Mouse (Mus musculus) adrenal gland, postnatal 25 days (tissue): ENCODE measurements around the gene Invs. TPM values are rescaled to one million over a fixed set of nuclear protein-coding genes. Genes with fewer than 3 reads are reported as not detected.

Experiments used
- DNase-seq: peaks from one replicate; pipeline ENCODE4 v3.0.0; 2021; ENCODE audit warnings: mixed read lengths
- long read RNA-seq: library from polyadenylated mRNA; stranded (forward); transcript quantifications from one replicate; pipeline ENCODE4 v2.0.0, GENCODE M21; 2021
- total RNA-seq: library from RNA; stranded (reverse); gene quantifications from 2 replicates; pipeline ENCODE4 v1.2.3, GENCODE M21; 2021

Gene Invs
- 13.6 and 15.3 TPM in 2 replicates for total RNA-seq
- long read RNA-seq, partial matches to known transcripts: 2 of 4 reads
- long read RNA-seq, other reads (novel, unspliced or antisense): 2 of 4 reads

DNA sequence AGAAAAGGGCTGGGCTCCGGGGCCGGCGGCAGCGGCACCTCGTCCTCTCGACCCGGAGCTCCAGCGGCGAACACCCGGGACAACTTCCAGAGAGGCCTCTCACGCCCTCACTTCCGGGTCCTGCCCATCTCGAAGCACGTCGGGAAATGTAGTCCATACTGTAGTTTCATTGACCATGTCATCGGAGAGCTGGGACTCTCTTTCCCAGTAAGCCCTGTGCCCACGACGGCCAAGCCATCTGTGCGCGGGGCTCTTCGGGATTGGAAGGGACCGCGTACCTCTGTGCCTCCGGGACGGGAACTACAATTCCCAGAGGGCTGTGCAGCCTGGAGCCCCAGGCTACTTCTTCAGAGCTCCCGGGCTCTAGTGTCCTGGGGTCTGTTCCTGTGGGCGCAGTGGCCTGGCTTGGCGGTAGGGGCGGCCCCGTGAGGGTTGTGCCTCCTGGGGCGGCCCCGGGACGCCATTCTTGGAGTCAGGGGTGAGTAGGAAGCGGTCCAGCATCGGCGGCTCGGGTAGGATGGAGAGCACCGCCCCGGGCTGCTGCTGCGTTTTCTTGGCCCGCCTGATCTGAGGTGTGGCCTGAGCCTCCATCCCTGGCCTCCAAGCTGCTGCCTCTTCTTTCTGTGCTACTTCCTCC lies at the start of gene Invs, which contains the start of gene Erp44:
Gene Invs, plus strand, starts transcription at position 263 of the 637 bp plus-strand sequence.
Gene Erp44, minus strand, starts transcription at position 61 of the 637 bp plus-strand sequence.
- peak; percentile 87 for DNase-seq

DNA sequence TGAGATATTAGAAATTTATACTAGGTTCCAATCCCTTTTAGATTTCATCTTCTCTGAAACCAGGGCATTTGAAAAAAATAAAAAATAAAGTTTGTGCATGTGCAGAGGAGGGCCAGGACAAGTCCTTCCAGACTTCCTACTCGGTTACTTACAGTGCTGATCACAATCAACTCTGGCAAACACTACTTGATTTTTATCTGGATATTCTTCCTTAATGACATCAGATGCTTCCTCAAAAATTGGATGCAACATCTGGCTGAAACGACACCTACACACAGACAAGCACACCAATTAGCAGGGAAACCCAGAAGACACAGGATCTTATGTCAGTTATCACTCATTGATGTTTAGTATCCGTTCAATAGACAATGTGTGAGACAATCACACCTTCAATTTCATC lies 42.8 kb upstream of the Invs start:
- DNase-seq: no peak

DNA sequence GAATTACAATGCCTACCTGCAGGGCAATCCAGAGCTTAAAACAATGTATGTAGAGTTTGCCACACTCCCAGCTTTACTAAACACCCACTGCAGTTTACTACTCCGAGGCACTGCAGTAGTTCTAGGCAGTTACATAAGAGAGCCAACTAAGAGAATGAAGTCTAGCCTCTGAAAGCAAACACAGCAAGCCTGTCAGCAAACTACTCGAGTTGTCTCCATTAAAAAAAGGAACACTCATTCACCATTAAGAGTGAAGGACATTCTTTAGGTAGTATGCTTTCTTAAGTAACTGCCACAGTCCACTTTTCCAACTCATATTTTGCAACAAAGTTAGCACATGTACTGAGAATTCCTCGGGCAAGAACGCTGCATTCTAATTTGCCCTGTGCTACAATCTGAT lies 40.5 kb upstream of the Invs start:
- DNase-seq: no peak

DNA sequence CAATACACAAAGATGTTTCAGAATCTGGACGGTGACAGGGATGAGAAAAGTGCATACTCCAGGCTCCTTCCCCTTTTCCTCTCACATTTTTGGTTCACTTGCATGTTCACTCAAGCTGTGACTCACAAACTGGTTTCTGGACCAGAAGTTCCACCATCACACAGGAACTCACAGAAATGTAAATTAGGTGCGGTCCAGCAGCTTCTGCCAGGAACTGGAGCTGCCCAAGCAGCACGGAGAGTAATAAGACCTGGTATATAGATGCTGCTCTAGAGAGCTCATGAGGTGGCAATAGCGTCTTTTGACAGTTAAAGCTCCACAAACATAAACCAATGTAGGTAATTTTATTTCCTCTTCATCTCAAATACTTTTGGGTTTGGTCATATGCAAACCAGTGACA lies 37.1 kb upstream of the Invs start:
- DNase-seq: no peak

DNA sequence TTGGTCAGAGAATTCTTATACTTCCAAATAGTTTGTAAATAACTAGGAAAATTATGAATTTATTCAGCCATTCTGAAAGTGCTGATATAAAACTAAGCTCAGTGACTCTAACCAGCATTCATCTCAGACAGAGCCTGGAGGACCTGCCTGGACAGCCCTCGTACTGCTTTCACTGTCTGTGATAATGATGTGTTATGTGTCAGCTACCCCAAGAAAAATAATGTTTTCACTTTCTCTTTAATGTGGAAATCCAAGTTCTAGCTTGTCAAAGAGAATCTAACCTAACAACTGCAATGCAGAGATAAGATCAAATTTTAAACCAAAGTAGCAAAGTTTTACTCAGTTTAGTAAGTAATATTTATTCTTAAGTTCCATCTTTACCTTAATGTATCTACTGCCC lies 35.8 kb upstream of the Invs start:
- DNase-seq: no peak

DNA sequence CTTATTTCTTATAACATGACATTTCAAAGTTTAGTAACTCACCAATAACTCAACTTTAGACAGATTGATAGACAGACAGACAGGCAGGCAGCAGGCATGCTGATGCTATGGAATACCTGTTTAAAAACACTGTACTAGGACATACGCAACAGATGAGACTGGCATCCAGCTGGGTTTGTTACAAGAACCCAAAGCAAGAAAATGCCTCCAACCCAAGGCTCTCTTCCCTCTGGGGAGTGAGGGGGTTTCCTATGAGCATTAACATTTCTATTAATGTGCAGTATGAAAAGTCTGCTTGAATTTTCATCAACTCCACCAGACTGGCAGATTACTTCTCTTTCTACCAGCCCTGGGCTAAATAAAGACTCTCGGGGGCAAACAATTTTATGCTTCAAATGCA lies 35.3 kb upstream of the Invs start:
- no peak for DNase-seq

DNA sequence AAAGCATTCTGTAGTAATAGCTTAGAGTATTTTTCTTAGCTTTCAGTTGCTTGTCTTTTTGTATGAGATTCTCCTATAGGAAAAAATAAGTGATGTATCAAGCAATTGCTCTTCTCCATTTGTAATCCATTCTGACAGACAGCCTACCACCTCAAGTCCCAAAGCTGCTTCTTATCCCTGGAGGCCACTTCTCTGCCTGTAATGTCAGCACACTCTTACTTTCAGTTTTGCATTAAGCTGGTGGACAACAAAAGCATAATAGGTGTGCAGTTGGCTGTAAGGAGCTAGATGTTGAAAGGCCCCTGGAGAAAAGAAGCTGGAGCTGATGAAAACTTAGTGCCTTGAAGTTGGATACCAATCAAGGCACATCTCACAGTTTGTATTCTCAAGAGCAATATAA lies 26.3 kb upstream of the Invs start:
- DNase-seq: no peak

DNA sequence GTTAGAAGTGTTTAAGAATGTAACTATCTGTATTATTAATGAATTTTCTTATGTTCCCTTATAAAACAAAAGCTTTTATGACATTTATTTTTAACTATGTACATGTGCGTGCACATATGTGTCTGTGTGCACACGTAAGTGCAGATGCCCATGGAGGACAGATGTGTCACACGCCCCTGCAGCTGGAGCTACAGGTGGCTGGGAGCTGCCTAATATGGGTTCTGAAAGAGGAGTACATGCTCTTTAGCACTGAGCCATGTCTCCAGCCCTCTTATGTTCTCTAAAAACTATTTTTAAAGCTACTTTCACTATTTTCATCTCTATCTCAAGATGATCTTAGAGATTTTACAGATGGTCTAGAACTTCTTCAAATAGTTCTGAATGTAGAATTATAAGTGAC lies 21.5 kb upstream of the Invs start:
- DNase-seq: no peak

DNA sequence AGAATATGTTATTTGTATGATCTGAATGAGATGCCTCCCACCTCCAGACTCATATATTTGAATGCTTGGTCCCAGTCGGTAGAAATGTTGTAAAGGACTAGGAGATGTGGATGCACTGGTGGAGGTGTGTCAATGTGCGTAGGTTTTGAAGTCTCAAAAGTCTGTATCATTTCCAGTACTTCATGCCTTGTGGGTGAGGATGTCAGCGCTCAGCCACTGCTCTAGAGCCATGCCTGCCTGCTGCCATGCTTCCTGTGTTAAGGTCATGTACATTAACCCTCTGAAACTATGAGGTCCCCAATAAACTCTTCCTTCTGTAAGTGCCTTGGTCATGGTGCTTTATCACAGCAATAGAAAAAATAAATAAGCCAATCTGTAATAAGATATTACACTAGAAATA lies 11.9 kb upstream of the Invs start:
- no peak for DNase-seq

DNA sequence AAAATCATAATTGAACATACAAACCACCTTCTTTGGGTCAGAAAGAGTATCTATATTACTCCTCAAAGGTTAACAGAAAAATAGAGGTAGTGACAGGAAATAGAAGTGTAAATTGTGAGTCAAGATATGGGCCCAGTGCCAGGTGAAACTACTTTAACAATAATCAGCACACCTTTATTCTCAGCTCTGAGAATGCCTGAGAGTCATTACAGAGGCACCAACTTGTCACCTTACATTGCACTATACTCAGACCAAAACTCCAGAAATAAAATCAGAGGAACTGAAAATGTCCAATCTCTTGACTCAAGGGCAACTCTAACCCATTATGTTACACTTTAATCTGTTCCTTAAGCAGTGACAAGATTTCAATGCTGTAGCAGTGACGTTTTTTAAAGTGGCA lies 11.4 kb upstream of the Invs start:
- DNase-seq: no peak

DNA sequence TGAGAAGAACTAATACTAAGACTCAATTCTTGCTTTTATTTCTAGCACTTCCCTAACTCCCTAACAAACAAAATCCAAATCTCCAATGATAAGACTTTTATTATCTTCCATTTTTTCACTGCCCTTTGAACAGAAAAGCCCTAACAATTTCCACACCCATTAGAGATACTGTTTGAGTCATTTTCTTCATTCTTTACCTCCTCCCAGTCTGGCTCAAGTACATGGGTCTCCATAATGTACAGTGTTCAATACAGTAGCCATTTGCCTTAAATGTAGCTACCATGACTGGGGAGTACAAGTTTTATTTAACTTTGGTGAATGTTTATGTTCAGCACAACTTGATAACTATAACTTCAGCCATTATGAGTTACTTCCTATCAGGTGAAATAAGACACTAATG lies 9.0 kb upstream of the Invs start:
- no peak for DNase-seq

DNA sequence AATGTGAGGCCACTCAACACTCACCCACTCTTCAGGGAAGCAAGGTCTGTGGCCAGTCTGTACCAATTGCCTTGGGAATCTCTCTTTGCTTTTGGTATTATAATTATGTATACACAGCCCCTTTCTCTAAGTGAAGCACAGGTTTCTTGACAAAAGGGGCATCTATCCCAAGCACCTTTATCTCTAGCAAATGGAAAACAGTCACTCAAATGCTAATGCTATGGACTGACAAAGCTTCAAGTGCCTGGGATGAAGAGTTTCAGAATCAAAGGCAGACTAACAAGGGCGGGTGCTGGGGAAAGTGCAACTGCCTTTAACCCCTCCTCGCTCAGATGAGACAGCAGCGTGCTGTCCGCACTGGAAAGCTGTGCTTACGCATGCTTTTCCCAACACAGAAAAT lies 7.7 kb upstream of the Invs start:
- DNase-seq: no peak

DNA sequence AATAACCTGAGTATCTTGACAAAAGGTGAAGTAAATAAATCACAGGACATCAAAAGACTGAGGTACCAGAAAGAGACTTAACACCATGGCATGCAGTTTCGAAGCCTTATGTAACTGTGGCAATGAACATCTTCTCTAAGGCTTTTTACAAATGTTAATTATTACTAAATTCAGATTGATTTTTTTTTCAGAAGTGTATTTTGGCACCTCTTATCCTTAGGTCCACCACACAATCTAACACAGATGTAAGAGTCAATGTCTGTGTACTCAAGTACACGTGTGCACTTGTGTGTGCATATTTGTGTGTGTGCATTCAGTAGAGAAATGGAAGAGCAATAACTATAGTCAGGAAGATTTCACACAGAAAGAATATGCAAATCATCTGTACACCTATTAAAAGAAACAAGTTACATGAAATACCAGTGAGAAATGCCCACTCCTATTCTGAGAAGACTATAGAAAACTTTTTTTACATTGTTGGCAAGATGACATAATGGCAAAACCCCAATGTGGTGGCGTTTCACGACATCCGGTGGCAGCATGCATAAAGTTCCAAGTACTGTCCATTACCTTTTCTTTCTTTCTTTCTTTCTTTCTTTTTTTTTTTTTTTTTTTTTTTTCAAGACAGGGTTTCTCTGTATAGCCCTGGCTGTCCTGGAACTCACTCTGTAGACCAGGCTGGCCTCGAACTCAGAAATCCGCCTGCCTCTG lies 6.3 kb upstream of the Invs start:
- no peak for DNase-seq

DNA sequence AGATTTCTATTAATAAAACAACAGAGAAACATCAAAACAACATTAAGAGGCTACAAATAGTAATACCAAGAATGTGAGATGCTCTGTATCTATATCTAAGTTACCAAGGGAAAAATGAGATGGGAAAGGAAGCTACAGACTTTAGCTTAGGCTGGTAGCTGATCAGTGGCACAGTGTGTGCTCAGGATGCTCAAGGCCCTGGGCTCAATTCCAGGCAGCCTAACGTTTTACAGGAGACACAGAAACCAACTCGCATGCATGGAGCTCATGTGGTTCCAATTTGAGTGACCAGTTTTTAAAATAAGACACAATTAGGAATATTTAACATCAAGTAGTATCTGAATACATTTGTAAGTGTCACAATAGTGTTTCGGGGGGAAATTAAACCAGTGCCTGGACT lies 3.8 kb upstream of the Invs start:
- DNase-seq: peak; percentile 7

DNA sequence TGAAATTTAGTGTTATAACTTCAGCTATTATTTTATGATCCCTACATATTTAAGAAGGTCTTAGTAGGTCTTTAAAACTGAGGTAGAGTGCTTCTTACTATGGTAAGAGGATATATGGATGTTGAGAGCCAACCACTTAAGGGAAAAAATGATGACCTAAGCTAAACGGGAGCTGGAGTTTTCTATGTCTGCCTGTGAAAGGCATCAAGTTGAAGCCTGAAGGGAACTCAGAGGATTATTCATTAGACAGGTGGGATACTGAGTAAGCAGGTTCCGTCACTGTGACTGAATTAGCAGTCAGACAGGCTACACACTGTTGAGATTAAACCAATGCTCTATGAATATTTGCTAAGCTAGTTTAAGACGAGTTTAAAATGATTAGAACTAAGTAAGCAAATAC lies 2.5 kb upstream of the Invs start:
- no peak for DNase-seq

DNA sequence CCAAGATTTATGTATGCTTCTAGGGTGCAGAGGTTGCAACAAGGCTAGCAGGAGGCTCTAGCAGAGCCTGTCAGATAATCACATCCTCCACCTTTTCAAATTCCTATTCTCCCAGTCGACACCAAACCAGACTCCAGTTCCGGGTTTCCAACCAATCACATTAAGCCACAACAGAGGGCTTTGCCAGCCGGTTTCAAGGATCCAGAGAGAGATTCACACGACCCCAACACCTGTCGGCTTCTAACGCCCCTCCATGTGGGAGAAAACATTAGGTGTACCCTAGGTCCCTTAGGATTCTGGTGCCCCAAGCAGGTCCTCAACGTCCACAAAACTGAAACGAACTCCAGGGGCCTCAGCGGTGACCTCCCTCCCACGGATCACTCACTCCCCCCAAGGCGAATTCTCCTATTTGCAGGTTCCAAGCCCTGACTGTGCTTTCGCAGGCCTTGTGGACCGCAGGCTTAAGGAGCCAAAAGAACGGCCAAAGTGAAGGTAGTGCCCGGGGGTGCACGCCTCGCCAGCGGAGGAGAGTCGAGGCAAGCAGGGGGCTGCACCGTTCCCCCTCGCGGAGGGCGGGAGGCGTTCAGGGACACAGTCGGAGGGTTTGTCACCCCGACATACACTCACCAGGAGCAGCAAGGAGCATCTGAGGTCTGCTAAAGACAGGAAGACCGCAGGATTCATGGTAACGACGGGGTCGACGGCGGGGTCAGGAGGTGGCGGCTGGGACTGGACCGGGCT lies 633 bp upstream of the Invs start:
- no peak for DNase-seq

DNA sequence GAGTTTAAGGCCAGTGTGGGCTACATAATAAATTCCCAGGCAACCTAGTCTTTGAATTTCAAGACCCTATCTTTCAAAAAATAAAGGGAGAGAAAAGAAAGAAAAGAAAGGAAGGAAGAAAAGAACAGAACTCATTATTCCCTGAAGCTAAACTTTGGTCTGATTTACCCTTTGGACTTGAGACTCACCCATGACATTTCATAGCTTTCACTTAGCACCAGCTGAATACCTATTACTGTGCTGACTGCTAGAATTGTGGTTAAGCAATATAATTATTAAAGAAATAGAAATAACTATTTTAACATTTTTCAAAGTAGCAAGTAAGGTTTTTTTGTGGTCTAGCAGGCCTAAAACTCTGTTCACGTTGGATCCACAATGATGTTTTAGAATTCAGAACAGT lies 1.6 kb downstream of the Invs start:
- no peak for DNase-seq

DNA sequence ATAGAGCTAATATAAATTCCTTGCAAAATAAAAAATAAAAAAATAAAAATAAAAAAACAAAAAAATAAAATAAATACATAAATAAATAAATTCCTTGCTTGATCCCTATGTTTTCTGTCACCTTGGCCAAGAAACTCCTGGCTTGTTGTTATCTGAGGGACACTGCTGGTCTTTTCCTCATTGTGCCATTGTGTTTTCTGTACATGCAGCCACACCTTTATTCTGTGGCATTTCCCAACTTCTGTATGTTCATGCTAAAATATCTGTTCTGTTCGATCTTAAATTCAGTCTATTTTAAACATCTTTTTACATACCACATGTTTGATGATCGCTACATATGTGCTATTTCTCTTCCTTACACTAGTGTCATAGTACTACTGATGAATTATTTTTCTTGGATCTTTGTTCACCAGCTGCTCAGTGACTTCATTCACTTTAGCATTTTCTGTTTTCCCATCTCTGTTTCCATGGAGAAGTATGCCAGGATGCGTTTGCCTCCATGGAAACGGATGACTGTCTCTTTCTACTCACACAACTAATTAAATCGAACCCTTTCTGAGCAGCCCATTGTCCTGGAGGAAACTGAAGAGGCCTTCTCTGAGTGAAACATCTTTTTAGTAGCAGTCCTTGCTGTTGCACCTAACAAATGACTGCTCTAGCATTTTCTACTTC lies 7.7 kb downstream of the Invs start:
- no peak for DNase-seq

DNA sequence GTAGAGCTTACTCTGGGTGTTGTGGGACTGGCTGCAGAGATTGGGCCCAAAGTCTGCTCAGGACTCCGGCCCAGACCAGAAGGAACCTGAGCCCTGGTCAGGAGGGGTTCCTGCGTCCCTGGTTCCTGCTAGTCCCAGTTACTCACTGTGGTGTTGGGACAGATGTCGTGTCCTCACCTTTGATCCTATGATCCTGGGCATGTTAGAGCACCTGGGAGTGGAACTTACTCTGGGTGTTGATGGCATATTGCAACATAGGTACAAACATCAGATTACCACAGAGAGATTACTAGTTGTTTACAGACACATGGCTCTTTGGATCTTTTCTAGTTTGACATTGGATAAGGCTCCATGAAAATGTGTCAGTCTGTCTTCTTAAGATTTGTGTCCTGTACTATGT lies 35.3 kb downstream of the Invs start:
- DNase-seq: no peak

DNA sequence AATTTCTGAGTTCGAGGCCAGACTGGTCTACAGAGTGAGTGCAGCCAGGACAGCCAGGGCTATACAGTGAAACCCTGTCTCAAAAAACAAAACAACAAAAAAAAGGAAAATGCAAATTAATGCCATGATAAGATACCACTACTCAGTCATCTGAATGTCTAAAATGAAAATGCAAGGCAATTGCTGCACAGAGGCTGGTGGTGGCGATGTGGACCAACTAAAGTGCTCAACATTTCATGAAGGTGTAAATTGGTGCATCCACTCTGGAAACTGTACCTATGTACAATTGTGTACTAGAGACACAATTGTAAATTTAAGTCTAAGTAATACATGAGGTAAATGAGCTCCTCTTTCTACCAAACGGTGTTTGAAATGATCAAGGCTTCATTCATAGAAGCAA lies 36.5 kb downstream of the Invs start:
- no peak for DNase-seq

DNA sequence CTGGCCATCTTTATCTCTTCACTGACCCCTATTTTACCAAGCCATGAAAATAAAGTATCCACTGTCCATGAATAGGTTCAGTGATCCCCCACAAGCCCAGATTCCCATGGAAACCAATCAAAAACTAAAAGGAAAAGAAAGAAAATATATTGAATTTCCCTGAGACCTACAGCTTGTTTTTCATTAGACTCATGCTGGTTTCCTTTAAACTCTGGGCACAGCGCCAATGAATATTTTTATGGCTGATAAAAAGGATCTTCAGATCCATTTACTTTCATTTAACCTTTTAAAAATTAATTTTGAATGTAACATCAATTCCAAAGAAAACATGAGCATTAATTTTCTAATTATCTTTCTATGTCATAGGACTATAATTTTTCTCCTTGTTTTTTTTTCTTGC lies 41.7 kb downstream of the Invs start:
- DNase-seq: no peak

DNA sequence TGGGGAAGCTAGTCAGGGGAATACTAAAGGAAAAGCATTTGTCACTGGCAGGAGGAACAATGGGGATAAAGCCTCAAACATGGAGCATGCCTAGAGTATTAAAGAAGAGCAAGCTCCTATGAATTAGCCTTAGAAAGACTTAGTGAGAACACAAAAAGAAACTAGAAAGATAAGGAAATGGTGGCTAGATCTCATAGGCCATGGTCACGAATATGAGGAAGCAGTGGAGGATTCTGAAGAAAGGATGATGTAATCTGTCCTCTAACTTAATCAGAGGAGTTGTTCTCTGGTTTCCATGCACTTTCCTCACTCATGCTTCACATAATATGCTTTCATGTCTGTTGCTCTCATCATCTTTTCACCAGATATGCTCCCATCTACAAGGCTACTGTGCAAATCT lies 42.5 kb downstream of the Invs start:
- DNase-seq: no peak

DNA sequence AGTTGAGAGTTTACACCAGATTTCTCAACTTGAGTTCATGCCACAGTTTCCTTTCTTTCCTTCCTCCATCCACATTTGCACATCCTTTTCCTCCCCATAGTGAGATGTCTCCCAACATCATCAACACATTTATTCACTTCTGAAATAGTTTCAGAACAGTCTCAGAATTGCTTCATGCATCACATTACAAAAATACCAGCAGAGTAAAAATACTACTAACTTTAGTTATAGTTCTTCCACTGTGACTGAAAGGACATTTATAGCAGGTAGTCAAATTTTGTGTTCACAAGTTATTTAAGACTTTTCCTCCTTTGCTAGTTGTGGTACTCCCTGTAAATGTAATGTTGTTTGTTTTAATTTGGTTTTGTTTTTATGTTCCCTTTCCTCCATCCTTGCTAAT lies 47.6 kb downstream of the Invs start:
- no peak for DNase-seq
